Mouse (Mus musculus) right cerebral cortex, postnatal 4 days (tissue): ENCODE results near the gene Bcl2l12.

Experiments
- DNase-seq: peaks from one replicate; pipeline ENCODE4 v3.0.0-alpha.2; 2022

Gene Bcl2l12

DNA sequence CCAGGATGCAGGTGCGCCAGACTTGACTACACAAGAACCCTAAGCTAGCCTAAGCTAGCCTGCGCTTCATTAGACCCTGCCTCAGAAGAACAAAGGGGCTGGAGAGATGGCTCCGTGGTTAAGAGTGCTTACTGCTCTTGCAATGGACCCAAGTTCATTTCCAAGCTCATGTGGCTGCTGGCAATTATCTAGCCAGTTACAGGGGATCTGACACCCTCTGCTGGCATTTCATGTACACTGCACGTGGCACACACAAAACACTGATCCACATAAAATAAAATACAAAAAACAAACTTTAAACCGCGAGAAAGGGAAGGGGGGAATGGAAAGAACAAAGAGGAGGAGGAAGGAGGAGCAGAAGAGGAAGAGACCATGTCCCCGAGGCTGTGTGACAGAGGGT is 40.3 kb downstream of the Bcl2l12 start:
- DNase-seq: no peak

DNA sequence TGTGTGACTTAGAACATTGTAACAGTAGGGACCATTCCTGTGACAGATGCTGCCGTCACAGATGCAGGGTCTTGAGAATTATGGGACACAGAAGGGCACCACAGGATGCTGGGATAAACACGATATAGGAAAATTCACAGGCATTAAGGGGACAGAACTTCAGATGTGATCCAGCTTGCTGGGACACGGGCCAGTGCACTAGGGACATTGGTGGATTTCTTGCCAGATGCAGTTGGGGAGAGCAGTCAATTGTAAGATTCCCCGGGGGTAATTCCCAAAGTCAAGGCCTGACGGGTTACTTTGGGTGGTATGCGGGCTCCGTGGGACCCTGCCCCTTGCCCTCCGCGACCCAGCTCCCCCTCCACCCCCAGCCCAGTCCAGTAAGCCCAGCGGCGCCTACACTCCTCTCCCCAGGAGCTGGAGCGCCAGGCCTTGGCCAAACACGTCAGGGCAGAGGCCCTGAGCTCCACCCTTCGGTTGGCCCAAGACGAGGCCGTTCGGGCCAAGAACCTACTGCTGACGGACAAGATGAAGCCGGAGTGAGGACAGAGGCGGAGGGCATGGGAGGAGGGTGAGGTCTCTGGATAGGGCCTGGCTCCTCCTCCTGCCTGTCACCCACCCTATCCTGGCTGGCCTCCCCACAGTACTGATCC is 41.2 kb downstream of the Bcl2l12 start:
- no peak for DNase-seq

DNA sequence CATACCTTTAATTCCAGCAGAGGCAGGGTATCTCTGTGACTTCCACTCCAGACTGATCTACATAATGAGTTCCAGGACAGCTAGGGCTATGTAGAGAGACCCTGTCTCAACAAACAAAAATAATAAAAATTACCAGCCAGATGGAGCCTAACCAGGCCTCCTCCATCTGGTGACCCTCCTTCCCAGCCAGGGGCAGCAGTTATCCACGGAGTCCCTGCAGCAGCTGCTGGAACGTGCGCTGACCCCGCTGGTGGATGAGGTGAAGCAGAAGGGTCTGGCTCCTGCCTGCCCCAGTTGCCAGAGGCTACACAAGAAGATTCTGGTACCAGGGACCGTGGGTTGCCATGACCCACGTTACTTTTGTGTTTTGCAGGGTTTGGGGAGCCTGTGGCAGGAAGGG is 42.2 kb downstream of the Bcl2l12 start:
- no peak for DNase-seq

DNA sequence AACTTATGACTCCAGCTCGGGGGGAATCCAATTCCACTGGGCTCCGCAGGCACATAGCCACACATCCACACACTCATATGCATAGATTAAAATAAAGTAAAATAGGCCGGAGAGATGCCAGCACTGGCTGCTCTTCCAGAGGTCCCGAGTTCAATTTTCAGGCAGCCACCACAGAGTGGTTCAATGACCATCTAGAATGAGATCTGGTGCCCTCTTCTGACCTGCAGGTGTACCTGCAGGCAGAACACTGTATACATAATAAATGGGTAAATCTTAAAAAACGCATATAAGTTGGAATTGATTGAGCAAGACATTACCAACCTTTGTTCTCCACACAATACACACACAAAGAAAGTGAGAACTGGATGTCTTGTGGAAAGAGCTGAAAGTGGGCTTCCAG is 42.9 kb downstream of the Bcl2l12 start:
- no peak for DNase-seq

DNA sequence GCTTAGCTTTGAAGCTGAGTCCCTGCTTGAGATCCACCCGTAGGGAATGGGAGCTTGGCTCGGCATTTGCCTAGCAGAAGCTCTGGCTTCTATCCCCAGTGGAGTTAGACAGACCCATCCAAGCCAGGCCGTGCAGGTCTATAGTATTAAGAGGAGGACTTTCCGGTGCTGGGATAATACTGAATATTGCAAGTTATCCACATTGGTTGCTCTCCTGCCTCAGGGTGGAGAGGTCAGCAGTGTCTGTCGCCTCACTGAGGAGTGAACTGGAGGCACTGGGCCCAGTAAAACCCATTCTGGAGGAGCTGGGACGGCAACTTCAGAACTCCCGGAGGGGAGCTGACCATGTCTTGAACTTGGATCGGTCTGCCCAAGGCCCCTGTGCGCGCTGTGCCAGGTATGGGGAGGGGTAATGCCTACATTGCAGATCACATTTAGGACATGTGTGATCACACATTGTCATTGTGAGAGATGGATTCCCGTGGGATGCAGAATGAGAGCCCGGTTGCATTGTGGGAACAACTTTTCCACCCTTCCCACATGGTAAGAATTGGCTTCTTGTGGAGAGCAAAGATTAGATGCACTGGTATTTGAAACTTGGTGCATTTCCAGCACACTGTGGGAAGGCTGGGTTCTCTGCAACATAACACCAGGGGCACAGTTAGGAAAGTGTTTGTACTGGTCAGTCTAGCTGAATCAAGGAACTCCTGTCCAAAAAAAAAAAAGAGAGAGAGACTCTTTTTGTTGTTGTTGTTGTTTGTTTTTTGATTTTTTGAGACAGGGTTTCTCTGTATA is 44.2 kb downstream of the Bcl2l12 start:
- no peak for DNase-seq

DNA sequence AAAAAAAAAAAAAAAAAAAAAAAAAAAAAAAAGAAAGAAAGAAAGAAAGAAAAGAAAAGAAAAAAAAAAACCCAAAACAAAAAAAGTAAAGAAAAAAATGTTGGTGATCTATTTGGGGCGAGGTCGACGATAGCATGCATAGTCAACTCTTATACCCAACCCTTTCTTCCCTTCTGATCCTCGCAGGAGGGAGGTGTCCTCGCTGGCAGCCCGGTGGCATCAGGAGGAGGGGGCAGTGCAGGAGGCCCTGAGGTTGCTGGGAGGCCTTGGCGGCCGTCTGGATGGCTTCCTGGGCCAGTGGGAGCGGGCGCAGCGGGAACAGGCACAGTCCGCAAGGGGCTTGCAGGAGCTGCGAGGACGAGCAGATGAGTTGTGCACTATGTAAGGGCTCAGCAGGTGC is 45.0 kb downstream of the Bcl2l12 start:
- DNase-seq: no peak

DNA sequence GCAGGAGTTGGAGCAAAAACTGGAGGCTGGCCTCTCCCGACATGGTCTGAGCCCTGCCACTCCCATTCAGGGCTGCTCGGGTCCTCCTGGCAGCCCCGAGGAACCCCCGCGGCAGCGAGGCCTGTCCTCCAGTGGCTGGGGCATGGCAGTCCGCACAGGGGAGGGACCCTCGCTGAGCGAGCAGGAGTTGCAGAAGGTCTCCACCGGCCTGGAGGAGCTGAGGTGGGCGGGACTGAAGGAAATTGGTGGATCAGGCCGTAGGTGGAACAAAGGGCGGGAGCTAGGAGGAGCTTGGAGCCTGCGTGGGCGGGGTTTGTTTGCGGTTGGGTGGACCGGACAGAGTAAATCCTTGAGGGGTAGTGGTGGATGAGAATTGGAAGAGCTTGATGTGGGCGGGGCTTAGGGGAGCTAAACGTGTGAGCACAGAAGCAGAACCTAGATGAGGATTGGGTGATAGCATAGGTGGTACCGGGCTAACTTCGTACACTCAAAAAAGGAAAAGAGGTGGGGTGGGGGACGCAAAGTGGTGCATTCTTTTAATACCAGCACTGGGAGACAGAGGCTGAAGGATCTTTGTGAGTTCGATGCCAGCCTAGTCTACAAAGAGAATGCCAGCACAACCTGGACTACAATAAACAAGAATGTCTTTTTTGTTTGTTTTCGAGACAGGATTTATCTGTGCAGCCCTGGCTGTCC is 45.8 kb downstream of the Bcl2l12 start:
- peak; percentile 76 for DNase-seq

- DNase-seq: no peak
Observed at GRCm38 (mm10) chr7:44951960-44952359, 46.6 kb downstream of the Bcl2l12 start.

GRCm38 (mm10) chr7:44949922-44950321 is 48.6 kb downstream of the Bcl2l12 start:
- DNase-seq: no peak

- no peak for DNase-seq
Observed at GRCm38 (mm10) chr7:44942904-44943303, 55.6 kb downstream of the Bcl2l12 start, which contains the start of gene Tsks. TSS of gene Tsks (plus strand) at chr7:44943204.
